Mouse (Mus musculus) liver, adult 2 months (tissue): ENCODE measurements around the gene Tk1. TPM values are rescaled to one million over a fixed set of nuclear protein-coding genes. Genes with fewer than 3 reads are reported as not detected.

Source experiments
- DNase-seq: peaks from one replicate; pipeline ENCODE4 v3.0.0-alpha.2; 2011; ENCODE audit warnings: low read depth, low spot score; ENCODE audit errors: extremely low read depth
- H3K27ac ChIP-seq: fragments of 200-500 bp; replicated peaks from 2 replicates; pipeline ENCODE4 v1.5.1; 2012; ENCODE audit warnings: low read depth, mild to moderate bottlenecking, control low read depth, inconsistent platforms, low read length; ENCODE audit not compliant: insufficient read depth
- H3K27me3 ChIP-seq: fragments of 200-500 bp; 2 replicates; pipeline ENCODE4 v1.6.1; 2012; ENCODE audit warnings: mild to moderate bottlenecking, moderate library complexity, low read length, inconsistent platforms; ENCODE audit not compliant: control insufficient read depth, insufficient read depth
- H3K36me3 ChIP-seq: fragments of 200-500 bp; 2 replicates; pipeline ENCODE4 v1.6.1; 2012; ENCODE audit warnings: low read length, inconsistent platforms; ENCODE audit not compliant: control insufficient read depth, insufficient read depth
- H3K4me1 ChIP-seq: fragments of 200-500 bp; 2 replicates; pipeline ENCODE4 v1.6.1; 2011; ENCODE audit warnings: low read length; ENCODE audit not compliant: control insufficient read depth, insufficient read depth
- H3K4me3 ChIP-seq: fragments of 200-500 bp; 2 replicates; pipeline ENCODE4 v1.5.1; 2011; ENCODE audit warnings: low read depth, mild to moderate bottlenecking, control low read depth, low read length, moderate library complexity; ENCODE audit not compliant: insufficient read depth
- H3K79me2 ChIP-seq: fragments of 200-500 bp; 2 replicates; pipeline ENCODE4 v1.6.1; 2012; ENCODE audit warnings: inconsistent platforms, mild to moderate bottlenecking, low read length, moderate library complexity; ENCODE audit not compliant: control insufficient read depth, insufficient read depth
- H3K9ac ChIP-seq: fragments of 200-500 bp; 2 replicates; pipeline ENCODE4 v1.6.1; 2012; ENCODE audit warnings: low read depth, mild to moderate bottlenecking, control low read depth, inconsistent platforms, low read length
- CTCF ChIP-seq: fragments of 200-500 bp; IDR thresholded peaks from 2 replicates; pipeline ENCODE4 v1.5.1; 2011; ENCODE audit warnings: low read depth, low read length, control low read depth
- POLR2A ChIP-seq: fragments of 200-500 bp; IDR thresholded peaks from 2 replicates; pipeline ENCODE4 v1.6.1; 2011; ENCODE audit warnings: low read length, control low read depth; ENCODE audit not compliant: insufficient read depth; ENCODE audit errors: extremely low read depth
- WGBS: fragments of 180-500 bp; shearing (Covaris S2); methylation state at CpG from one replicate; pipeline ENCODE4 v1.1.7; 2018; 5-methylcytosine and 5-hydroxymethylcytosine counted together
- polyA plus RNA-seq: library from polyadenylated mRNA; depleted of rRNA; stranded (reverse); fragments of >200 nt; gene quantifications from 2 replicates; pipeline ENCODE4 v1.2.3, GENCODE M21; 2012
- total RNA-seq: library from RNA; depleted of rRNA; stranded (reverse); fragments of >200 nt; gene quantifications from 2 replicates; pipeline ENCODE4 v1.2.3, GENCODE M21; 2014

The Tk1 gene
- total and polyA plus RNA-seq, 2 experiments: 45.6 to 56.9 TPM

DNA sequence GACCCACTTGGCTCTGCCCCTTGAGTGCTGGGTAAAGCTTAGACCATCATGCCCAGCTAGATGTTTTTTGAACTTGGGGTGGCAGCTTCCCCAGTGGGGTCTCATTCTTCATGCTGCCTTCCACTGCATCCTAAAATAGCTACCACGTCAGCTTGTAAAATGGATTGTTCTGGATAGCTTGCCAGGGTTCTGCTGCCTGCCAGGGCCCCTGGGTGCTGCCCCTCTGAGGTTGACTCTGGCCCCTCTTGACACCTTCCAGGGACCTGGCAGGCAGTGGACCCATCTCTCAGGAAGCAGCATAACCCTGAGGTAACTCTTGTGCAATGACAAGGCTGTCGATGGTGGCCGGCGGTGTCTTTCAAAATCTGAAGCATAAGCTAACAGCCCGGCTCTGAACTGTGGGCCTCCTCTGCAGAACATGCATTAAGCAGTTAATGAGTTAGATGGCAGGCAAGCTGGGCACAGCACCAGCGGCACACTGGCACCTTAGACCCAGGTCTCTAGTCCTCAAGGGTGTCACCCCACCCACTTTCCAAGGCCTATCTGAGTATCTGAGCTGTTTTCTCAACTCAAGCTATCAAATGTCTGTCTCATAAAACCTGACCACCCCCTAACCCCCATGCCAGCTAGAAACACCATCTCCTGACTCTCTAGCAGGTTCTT, 11.1 kb downstream of the Tk1 start:
- DNase-seq: no peak
- H3K4me1 ChIP-seq: peaks cover 14% of the 10 kb centered on the region
- no peak overlapping the region for H3K4me3 ChIP-seq
- TF ChIP-seq CTCF (no peak), POLR2A (no peak)
- H3K27ac ChIP-seq: no peak overlapping the region
- no peaks in the 10 kb centered on the region for H3K27me3 ChIP-seq
- WGBS: 30% methylated on average over 6 of the region's 6 CpGs
- H3K79me2 ChIP-seq: peaks cover 27% of the 10 kb centered on the region
- peaks cover 4% of the 10 kb centered on the region; the same call in 1 of the 2 replicates for H3K36me3 ChIP-seq
- no peak overlapping the region for H3K9ac ChIP-seq

DNA sequence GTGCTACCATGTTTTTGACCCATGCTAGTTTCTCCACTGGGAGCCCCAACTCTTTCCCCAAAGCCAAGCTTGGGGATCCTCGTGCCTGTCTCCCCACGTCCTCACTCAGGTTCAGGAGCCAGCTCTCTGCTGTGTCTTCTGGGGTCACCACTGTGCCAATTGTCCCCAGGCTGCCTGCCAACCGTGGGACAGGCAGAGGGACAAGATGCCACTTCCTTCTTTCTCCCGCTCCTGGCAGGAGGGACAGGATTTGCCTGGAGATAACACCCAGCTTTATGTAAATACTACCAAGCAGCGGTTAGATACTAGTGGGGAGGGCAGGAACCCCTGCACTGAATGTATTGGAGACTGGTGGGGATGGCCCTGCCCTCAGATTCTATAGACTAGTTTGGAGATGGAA, 12.0 kb downstream of the Tk1 start:
- TF ChIP-seq CTCF (no peak), POLR2A (no peak)
- Histone ChIP-seq H3K9ac (no peak overlapping the region), H3K27me3 (no peaks in the 10 kb centered on the region), H3K4me3 (no peak overlapping the region), H3K36me3 (peaks cover 4% of the 10 kb centered on the region; the same call in 1 of the 2 replicates), H3K79me2 (peaks cover 27% of the 10 kb centered on the region), H3K27ac (no peak overlapping the region), H3K4me1 (peaks cover 11% of the 10 kb centered on the region; the same call in 1 of the 2 replicates)
- 11% methylated on average over 5 of the region's 5 CpGs for WGBS
- DNase-seq: no peak

DNA sequence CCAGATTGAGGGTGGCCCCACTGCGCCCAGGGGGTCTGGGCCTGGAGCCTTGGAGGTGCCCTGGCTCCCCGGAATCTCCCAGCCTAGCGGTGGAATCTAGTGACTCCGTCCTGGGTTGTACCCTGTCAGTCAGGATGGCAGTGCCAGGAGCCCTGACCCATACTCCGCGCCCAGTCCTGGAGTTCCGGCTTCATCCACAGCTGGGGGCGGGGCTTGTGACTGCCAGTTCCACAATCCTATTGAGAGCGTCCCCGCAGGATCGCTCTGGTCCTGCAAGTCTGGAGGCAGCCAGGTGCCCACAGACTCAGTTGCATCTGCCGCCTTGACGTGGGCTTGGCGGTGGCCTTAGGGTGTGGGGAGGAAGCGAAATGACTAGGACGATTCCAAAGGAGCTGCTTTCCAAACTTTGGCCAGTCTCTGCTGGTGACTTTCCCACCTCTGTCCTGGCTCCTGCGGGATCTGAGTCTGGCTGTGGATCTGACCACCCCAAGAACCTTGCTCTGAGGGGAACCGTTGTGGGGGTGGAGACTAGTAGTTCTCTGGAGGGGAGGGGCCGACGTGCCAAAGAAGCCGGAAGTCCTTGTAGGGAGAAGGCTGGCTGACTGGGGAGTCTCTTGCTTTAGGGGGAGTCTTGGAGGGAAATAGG, 15.4 kb downstream of the Tk1 start:
- no peaks in the 10 kb centered on the region for H3K36me3 ChIP-seq
- TF ChIP-seq CTCF (peak; percentile 68), POLR2A (peak; percentile 52; the same call in 1 of the 2 replicates)
- H3K4me1 ChIP-seq: peaks cover 10% of the 10 kb centered on the region; the same call in 1 of the 2 replicates
- peak overlapping the region; percentile 70 for H3K27ac ChIP-seq
- no peaks in the 10 kb centered on the region for H3K27me3 ChIP-seq
- H3K9ac ChIP-seq: peak overlapping the region; percentile 95
- H3K4me3 ChIP-seq: peak overlapping the region; percentile 83
- WGBS: under 1% methylated on average over 21 of the region's 21 CpGs
- H3K79me2 ChIP-seq: peaks cover 23% of the 10 kb centered on the region
- DNase-seq: peak; percentile 87

- Histone ChIP-seq H3K9ac (peak within 1 kb of the TSS; percentile 95), H3K4me1 (peaks cover 10% of the 10 kb centered on the region; the same call in 1 of the 2 replicates), H3K36me3 (no peaks in the 10 kb centered on the region), H3K27ac (peak within 1 kb of the TSS; percentile 70), H3K4me3 (peak within 1 kb of the TSS; percentile 83), H3K79me2 (peaks cover 23% of the 10 kb centered on the region), H3K27me3 (no peaks in the 10 kb centered on the region)
- no peak for DNase-seq
- 2% methylated on average over 74 of the region's 75 CpGs for WGBS
- TF ChIP-seq CTCF (no peak), POLR2A (peak; percentile 79)
These were observed 16.2 kb downstream of the Tk1 start, which contains the start of the genes Gm20708 and Syngr2 for GRCm38 (mm10) chr11:117809407-117810311. Gene Gm20708, plus strand, starts transcription at chr11:117809668. Gene Syngr2, plus strand, starts transcription at chr11:117809668.

- TF ChIP-seq POLR2A (no peak), CTCF (no peak)
- H3K4me1 ChIP-seq: peaks cover 6% of the 10 kb centered on the region; the same call in 1 of the 2 replicates
- no peak overlapping the region for H3K27ac ChIP-seq
- DNase-seq: no peak
- H3K27me3 ChIP-seq: no peaks in the 10 kb centered on the region
- 95% methylated on average over 6 of the region's 6 CpGs for WGBS
- H3K79me2 ChIP-seq: peaks cover 9% of the 10 kb centered on the region; the same call in 1 of the 2 replicates
- H3K9ac ChIP-seq: no peak overlapping the region
- H3K36me3 ChIP-seq: no peaks in the 10 kb centered on the region
- H3K4me3 ChIP-seq: no peak overlapping the region
These were observed 19.1 kb downstream of the Tk1 start for GRCm38 (mm10) chr11:117806781-117807180.
